Mouse (Mus musculus) c-Kit-negative CD71-positive TER-119-positive erythroid progenitor cells, embryonic 14.5 days (primary cell): Measurements from ENCODE around the gene Tnfsf9.

Experiments used
- DNase-seq: peaks from one replicate; pipeline ENCODE4 v3.0.0-alpha.2; 2013; ENCODE audit warnings: low read depth, low spot score

Tnfsf9 gene

GRCm38 (mm10) chr17:57134693-57135092, 29.6 kb downstream of the Tnfsf9 start:
- DNase-seq: no peak

- no peak for DNase-seq
Observed at GRCm38 (mm10) chr17:57135635-57136034, 30.5 kb downstream of the Tnfsf9 start.

- no peak for DNase-seq
Observed at GRCm38 (mm10) chr17:57138676-57139075, 33.6 kb downstream of the Tnfsf9 start.

GRCm38 (mm10) chr17:57139708-57140107, 34.6 kb downstream of the Tnfsf9 start:
- DNase-seq: no peak

GRCm38 (mm10) chr17:57143704-57144103, 38.6 kb downstream of the Tnfsf9 start:
- DNase-seq: no peak

DNA sequence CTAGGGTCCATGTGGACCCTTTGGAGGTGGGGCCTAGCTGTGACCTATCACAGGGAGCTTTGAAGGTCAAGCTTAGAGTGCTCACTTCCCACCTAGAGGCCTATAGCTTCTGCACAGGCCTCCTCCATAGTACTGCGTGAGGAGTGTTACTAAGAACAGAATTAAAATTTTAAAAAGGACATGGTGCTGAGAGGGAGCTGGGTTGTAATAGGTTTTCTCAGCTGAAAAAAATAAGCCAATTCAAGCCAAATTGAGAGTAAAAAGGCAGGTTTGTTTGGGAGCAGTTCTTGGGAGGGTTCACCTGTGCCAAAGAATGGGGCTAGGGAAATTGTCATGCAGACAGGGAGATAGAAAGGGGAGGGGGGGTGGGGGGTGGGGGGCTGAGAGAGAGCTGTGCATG, 40.0 kb downstream of the Tnfsf9 start:
- no peak for DNase-seq

DNA sequence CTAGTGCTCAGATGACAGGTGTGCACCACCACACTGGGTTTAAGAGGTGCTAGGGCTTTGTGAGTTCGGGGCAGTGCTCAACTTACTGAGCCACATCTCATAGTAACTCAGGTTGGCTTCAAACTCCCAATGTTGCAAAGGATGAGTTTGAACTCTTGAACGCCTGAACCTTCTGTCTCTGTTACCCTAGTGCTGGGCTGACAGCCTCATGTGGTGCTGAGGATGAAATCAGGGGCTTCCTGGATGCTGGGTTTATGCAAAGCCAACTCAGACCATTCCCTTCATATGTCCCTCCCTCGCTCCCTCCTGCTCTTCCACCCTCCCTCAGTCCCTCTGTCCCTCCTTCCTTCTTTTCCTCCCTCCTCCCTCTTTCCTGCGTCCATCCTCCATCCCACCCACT, 43.2 kb downstream of the Tnfsf9 start:
- DNase-seq: no peak

- no peak for DNase-seq
Observed at GRCm38 (mm10) chr17:57148994-57149803, 44.1 kb downstream of the Tnfsf9 start, which contains the start of gene Cd70. TSS of gene Cd70 (minus strand) at chr17:57149777.

DNA sequence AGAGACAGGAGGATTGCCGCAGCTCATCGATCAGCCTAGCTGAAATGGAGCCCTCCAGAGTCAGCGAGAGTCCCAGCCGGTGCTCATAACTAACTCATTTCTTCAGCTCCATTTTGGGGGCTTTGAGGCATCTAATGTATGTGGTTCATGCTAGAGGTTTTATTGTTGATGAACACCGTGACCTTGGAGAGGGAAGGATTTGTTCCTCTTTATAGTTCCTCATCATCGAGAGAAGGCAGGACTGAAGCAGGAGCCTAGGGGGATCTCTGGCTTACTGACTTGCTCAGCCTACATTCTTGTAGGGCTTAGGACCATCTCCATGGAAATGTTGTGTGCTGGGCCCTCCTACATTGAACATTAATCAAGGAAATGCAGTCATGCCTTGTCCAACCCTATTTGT, 47.9 kb downstream of the Tnfsf9 start:
- DNase-seq: no peak

- DNase-seq: no peak
Observed at GRCm38 (mm10) chr17:57153787-57154186, 48.7 kb downstream of the Tnfsf9 start.
